Mouse (Mus musculus) C2C12 (cell line): ENCODE data around the gene Srd5a2.

Experiments
- CEBPB ChIP-seq: IDR thresholded peaks from one replicate; pipeline ENCODE4 v1.6.1; 2011; ENCODE audit warnings: low read depth, mild to moderate bottlenecking, control low read depth, moderate library complexity
- CTCF ChIP-seq: IDR thresholded peaks from one replicate; pipeline ENCODE4 v1.5.1; 2011; ENCODE audit not compliant: control insufficient read depth, insufficient read depth, insufficient read length
- MAX ChIP-seq: IDR thresholded peaks from one replicate; pipeline ENCODE4 v1.6.1; 2011; ENCODE audit warnings: mild to moderate bottlenecking, control low read depth

- no peak for TF ChIP-seq CTCF
- TF ChIP-seq MAX: no peak
- no peak for TF ChIP-seq CEBPB
These were observed 29.4 kb downstream of the Srd5a2 start for GRCm38 (mm10) chr17:74018281-74018680.
